Mouse (Mus musculus) testis, adult 10 weeks (tissue): Measurements from ENCODE around the gene Calcoco2. TPM values are rescaled to one million over a fixed set of nuclear protein-coding genes. Genes with fewer than 3 reads are reported as not detected.

Source experiments
- polyA plus RNA-seq: library from polyadenylated mRNA; stranded (reverse); fragments of 350-450 nt; fragmentation: Illumina TruSeq; extraction: RNeasy Lipid Tissue Mini Kit (QIAGEN cat#74804); gene quantifications from one replicate; pipeline ENCODE4 v1.2.3, GENCODE M21; 2014; ENCODE audit warnings: low read depth, low replicate concordance

Gene Calcoco2
- 0.17 TPM for polyA plus RNA-seq

GRCm38 (mm10) chr11:96111751-96112150 is at the start of gene Calcoco2:
Gene Calcoco2 (minus strand): TSS chr11:96111964.

GRCm38 (mm10) chr11:96133239-96133865 is 21.6 kb upstream of the Calcoco2 start, which contains the start of gene Ttll6:
Gene Ttll6 (plus strand): TSS chr11:96133786.

GRCm38 (mm10) chr11:96075509-96076220 is 36.1 kb downstream of the Calcoco2 start, which contains the start of gene Atp5g1:
Gene Atp5g1 (minus strand): TSS chr11:96075670.

GRCm38 (mm10) chr11:96065215-96065911 is 46.4 kb downstream of the Calcoco2 start, which contains the start of gene Ube2z:
Gene Ube2z (minus strand): TSS chr11:96065388.

Other genes starting within 250 kb of the Calcoco2 start
- gene B4galnt2, start 197.1 kb downstream of the Calcoco2 start, polyA plus RNA-seq: 0.43 TPM
- 1.4 TPM for gene Igf2bp1, start 106.0 kb downstream of the Calcoco2 start, polyA plus RNA-seq
- gene Gip, start 87.4 kb downstream of the Calcoco2 start, polyA plus RNA-seq: not detected
- 22.2 TPM for gene Snf8, start 77.1 kb downstream of the Calcoco2 start, polyA plus RNA-seq
- 13.5 TPM for gene Ube2z, start 46.6 kb downstream of the Calcoco2 start, polyA plus RNA-seq
- 2.9 TPM for gene Atp5g1, start 36.3 kb downstream of the Calcoco2 start, polyA plus RNA-seq
- gene Ttll6, start 21.8 kb upstream of the Calcoco2 start, polyA plus RNA-seq: 51.3 TPM
- not detected for gene Hoxb13, start 82.4 kb upstream of the Calcoco2 start, polyA plus RNA-seq
- 0.43 TPM for gene Hoxb9, start 159.5 kb upstream of the Calcoco2 start, polyA plus RNA-seq
- 0.07 TPM for gene Hoxb8, start 169.9 kb upstream of the Calcoco2 start, polyA plus RNA-seq
- not detected for gene Hoxb7, start 174.7 kb upstream of the Calcoco2 start, polyA plus RNA-seq
- gene Hoxb6, start 180.5 kb upstream of the Calcoco2 start, polyA plus RNA-seq: not detected
- gene Hoxb5, start 191.4 kb upstream of the Calcoco2 start, polyA plus RNA-seq: not detected
- gene Hoxb4, start 206.3 kb upstream of the Calcoco2 start, polyA plus RNA-seq: 0.15 TPM
- gene Hoxb3, start 211.4 kb upstream of the Calcoco2 start, polyA plus RNA-seq: 1.4 TPM
- 0.32 TPM for gene Hoxb2, start 238.6 kb upstream of the Calcoco2 start, polyA plus RNA-seq